Mouse (Mus musculus) CH12.LX (cell line): ENCODE results near the gene Ankdd1b. TPM values are rescaled to one million over a fixed set of nuclear protein-coding genes. Genes with fewer than 3 reads are reported as not detected.

Source experiments
- DNase-seq: peaks from one replicate; pipeline ENCODE4 v3.0.0-alpha.2; 2013; ENCODE audit errors: extremely low read depth
- H3K27ac ChIP-seq: 2 replicates; pipeline ENCODE4 v1.5.1; 2012; ENCODE audit warnings: low read depth, mild to moderate bottlenecking, control low read depth, moderate library complexity; ENCODE audit not compliant: insufficient read depth
- H3K27me3 ChIP-seq: replicated peaks from 2 replicates; pipeline ENCODE3; 2012; ENCODE audit warnings: inconsistent platforms
- H3K36me3 ChIP-seq, 2 experiments: replicated peaks in 1 of 2; 2 replicates each; pipeline versions ENCODE3 to v1.6.1; 2012; ENCODE audit warnings: inconsistent platforms in 1 of 2, low read length in 1 of 2, mild to moderate bottlenecking in 1 of 2, mixed read lengths in 1 of 2, moderate library complexity in 1 of 2; ENCODE audit not compliant: control insufficient read depth in 1 of 2, insufficient read depth in 1 of 2
- H3K4me1 ChIP-seq, 2 experiments: 2 replicates each; pipeline ENCODE4 v1.6.1; 2012; ENCODE audit warnings: inconsistent platforms in 1 of 2, moderate library complexity in 1 of 2; ENCODE audit not compliant: insufficient read depth in 2 of 2, control insufficient read depth in 1 of 2
- H3K4me2 ChIP-seq: 2 replicates; pipeline ENCODE4 v1.6.1; 2012; ENCODE audit warnings: low read depth, mild to moderate bottlenecking, control low read depth; ENCODE audit not compliant: poor library complexity, insufficient read depth, severe bottlenecking
- H3K4me3 ChIP-seq, 3 experiments: fragments of 150-350 bp in 1 of 3; sonication (generic) in 1 of 3; replicated peaks in 1 of 3; 2 replicates each; pipeline versions ENCODE3 to v1.5.1; 2011 to 2012; ENCODE audit warnings: low read depth in 2 of 3, low read length in 2 of 3, mild to moderate bottlenecking in 2 of 3, moderate library complexity in 2 of 3, control low read depth in 1 of 3, improper control_type of control experiment in 1 of 3, inconsistent platforms in 1 of 3, mixed read lengths in 1 of 3; ENCODE audit not compliant: poor library complexity in 1 of 3
- H3K79me2 ChIP-seq: replicated peaks from 2 replicates; pipeline ENCODE4 v1.6.1; 2012; ENCODE audit warnings: mild to moderate bottlenecking, moderate library complexity; ENCODE audit not compliant: control insufficient read depth, poor library complexity, insufficient read depth, severe bottlenecking; ENCODE audit errors: extremely low read depth
- H3K9ac ChIP-seq: 2 replicates; pipeline ENCODE4 v1.6.1; 2012; ENCODE audit warnings: low read depth, mild to moderate bottlenecking, control low read depth, moderate library complexity; ENCODE audit not compliant: insufficient read depth
- H3K9me3 ChIP-seq: replicated peaks from 2 replicates; pipeline ENCODE3; 2012; ENCODE audit warnings: low read length, inconsistent platforms, mixed read lengths
- CHD1 ChIP-seq: IDR thresholded peaks from 2 replicates; pipeline ENCODE4 v1.6.1; 2012; ENCODE audit warnings: low read depth, low read length, improper control_type of control experiment, inconsistent platforms
- CTCF ChIP-seq, 2 experiments: IDR thresholded peaks in 1 of 2; conservative IDR thresholded peaks in 1 of 2; 2 replicates each; pipeline ENCODE4 v1.5.1; 2011 to 2012; ENCODE audit warnings: low read depth in 2 of 2, low read length in 2 of 2, improper control_type of control experiment in 1 of 2, inconsistent platforms in 1 of 2, mild to moderate bottlenecking in 1 of 2, moderate library complexity in 1 of 2
- E2F4 ChIP-seq: IDR thresholded peaks from 2 replicates; pipeline ENCODE4 v1.6.1; 2011; ENCODE audit warnings: low read depth, low read length, improper control_type of control experiment; ENCODE audit not compliant: insufficient replicate concordance
- IRF4 ChIP-seq: IDR thresholded peaks from 2 replicates; pipeline ENCODE4 v1.6.1; 2014; ENCODE audit warnings: low read depth, mild to moderate bottlenecking, inconsistent platforms, low read length, improper control_type of control experiment
- JUN ChIP-seq: IDR thresholded peaks from 2 replicates; pipeline ENCODE4 v1.6.1; 2011; ENCODE audit warnings: low read depth, mild to moderate bottlenecking, low read length, improper control_type of control experiment, moderate library complexity; ENCODE audit not compliant: insufficient read depth
- JUND ChIP-seq: conservative IDR thresholded peaks from 2 replicates; pipeline ENCODE4 v1.6.1; 2011; ENCODE audit warnings: low read depth, low read length, improper control_type of control experiment
- KAT2A ChIP-seq: IDR thresholded peaks from 2 replicates; pipeline ENCODE4 v1.6.1; 2012; ENCODE audit warnings: low read length, improper control_type of control experiment, inconsistent platforms; ENCODE audit not compliant: insufficient replicate concordance
- MAZ ChIP-seq: IDR thresholded peaks from 2 replicates; pipeline ENCODE4 v1.6.1; 2012; ENCODE audit warnings: low read depth, mild to moderate bottlenecking, inconsistent platforms, low read length, improper control_type of control experiment, moderate library complexity
- PAX5 ChIP-seq: IDR thresholded peaks from 2 replicates; pipeline ENCODE4 v1.6.1; 2012; ENCODE audit warnings: low read length, inconsistent platforms, mixed read lengths
- POLR2A ChIP-seq: IDR thresholded peaks from 2 replicates; pipeline ENCODE4 v1.6.1; 2011; ENCODE audit warnings: low read depth, mild to moderate bottlenecking, improper control_type of control experiment, low read length
- POLR2AphosphoS2 ChIP-seq: IDR thresholded peaks from 2 replicates; pipeline ENCODE4 v1.6.1; 2011; ENCODE audit warnings: low read depth, low read length, improper control_type of control experiment
- RAD21 ChIP-seq: IDR thresholded peaks from 2 replicates; pipeline ENCODE4 v1.6.1; 2011; ENCODE audit warnings: low read depth, mild to moderate bottlenecking, low read length, improper control_type of control experiment, moderate library complexity
- SMC3 ChIP-seq: IDR thresholded peaks from 2 replicates; pipeline ENCODE4 v1.6.1; 2011; ENCODE audit warnings: low read depth, low read length, improper control_type of control experiment
- TCF12 ChIP-seq: IDR thresholded peaks from 2 replicates; pipeline ENCODE4 v1.6.1; 2014; ENCODE audit warnings: low read depth, mild to moderate bottlenecking, inconsistent platforms, low read length, improper control_type of control experiment
- ZC3H11A ChIP-seq: IDR thresholded peaks from 2 replicates; pipeline ENCODE4 v1.6.1; 2012; ENCODE audit warnings: low read depth, mild to moderate bottlenecking, inconsistent platforms, low read length, improper control_type of control experiment
- ZKSCAN1 ChIP-seq: IDR thresholded peaks from 2 replicates; pipeline ENCODE4 v1.6.1; 2012; ENCODE audit warnings: low read depth, inconsistent platforms, low read length, improper control_type of control experiment, borderline replicate concordance
- ZMIZ1 ChIP-seq: IDR thresholded peaks from 2 replicates; pipeline ENCODE4 v1.6.1; 2012; ENCODE audit warnings: low read depth, mild to moderate bottlenecking, inconsistent platforms, low read length, improper control_type of control experiment
- ZNF384 ChIP-seq: IDR thresholded peaks from 2 replicates; pipeline ENCODE4 v1.6.1; 2012; ENCODE audit warnings: low read depth, low read length, improper control_type of control experiment, inconsistent platforms
- dilution Hi-C: fragments of 300-500 bp; cut with MboI; formaldehyde crosslinking; loops from 2 replicates; pipeline ENCODE4 v1.14.3; 2020; ENCODE audit warnings: low sequenced_read_pairs; ENCODE audit not compliant: extremely low pct_unique_long_range_greater_than_20kb, extremely low pct_ligation_motif_present
- in situ Hi-C: fragments of 300-500 bp; cut with MboI; formaldehyde crosslinking; loops from 3 replicates; pipeline ENCODE4 v1.14.3; 2019; ENCODE audit warnings: low sequenced_read_pairs, low pct_ligation_motif_present, low pct_unique_long_range_greater_than_20kb, mixed read lengths
- polyA plus RNA-seq: library from polyadenylated mRNA; unstranded; fragments of >175 nt; gene quantifications from 2 replicates; pipeline ENCODE4 v1.2.1, GENCODE M21; 2012; ENCODE audit warnings: low read depth; ENCODE audit not compliant: insufficient read length
- total RNA-seq, 2 experiments: library from RNA; depleted of rRNA; stranded (reverse); fragments of 300-350 nt in 1 of 2; fragments of >200 nt in 1 of 2; gene quantifications; 2 replicates each; pipeline ENCODE4 v1.2.3; 2012 to 2014

Gene Ankdd1b
- total and polyA plus RNA-seq, 3 experiments: 0.08 TPM; not detected in 2

DNA sequence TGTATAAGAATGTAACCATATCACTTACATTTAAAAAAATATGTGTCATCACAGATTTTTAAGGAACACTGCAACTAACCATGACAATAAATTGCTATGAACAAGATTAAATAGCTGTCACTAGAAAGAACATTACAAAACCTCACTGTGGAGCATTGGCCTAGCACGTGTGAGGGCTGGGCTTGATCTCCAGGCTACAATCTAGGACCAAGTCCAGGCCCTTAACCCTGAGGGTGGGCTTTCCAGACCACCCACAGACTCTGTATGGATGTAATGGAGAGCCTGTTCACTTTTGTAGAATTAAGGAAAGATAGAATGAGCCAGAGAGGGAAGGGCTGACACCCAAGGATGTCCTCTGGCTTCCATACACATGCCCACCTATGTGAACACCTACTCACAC is 8.4 kb downstream of the Ankdd1b start:
- H3K4me2 ChIP-seq: no peak overlapping the region
- dilution Hi-C loops (no loop called here), in situ Hi-C loops (no loop called here)
- peaks cover 0 to 6% of the 10 kb centered on the region in 2 experiments; a peak in 2 of 4 replicates for H3K4me1 ChIP-seq
- no peaks in the 10 kb centered on the region for H3K9me3 ChIP-seq
- H3K36me3 ChIP-seq: no peaks in the 10 kb centered on the region
- H3K4me3 ChIP-seq: no peak overlapping the region
- no peak overlapping the region for H3K27ac ChIP-seq
- no peaks in the 10 kb centered on the region for H3K79me2 ChIP-seq
- no peaks in the 10 kb centered on the region for H3K27me3 ChIP-seq
- DNase-seq: no peak
- TF ChIP-seq CTCF (conservative IDR thresholded peaks at IDR 0.05 in 1 of 2, IDR thresholded peaks at IDR 0.05 in 1 of 2; ENCODE audit: low read depth in 2 of 2, low read length in 2 of 2): no peak
- TF ChIP-seq POLR2AphosphoS2: no peak
- TF ChIP-seq ZC3H11A: no peak
- no peak for TF ChIP-seq SMC3
- no peak for TF ChIP-seq JUND
- no peak for TF ChIP-seq RAD21
- no peak for TF ChIP-seq IRF4
- H3K9ac ChIP-seq: no peak overlapping the region

DNA sequence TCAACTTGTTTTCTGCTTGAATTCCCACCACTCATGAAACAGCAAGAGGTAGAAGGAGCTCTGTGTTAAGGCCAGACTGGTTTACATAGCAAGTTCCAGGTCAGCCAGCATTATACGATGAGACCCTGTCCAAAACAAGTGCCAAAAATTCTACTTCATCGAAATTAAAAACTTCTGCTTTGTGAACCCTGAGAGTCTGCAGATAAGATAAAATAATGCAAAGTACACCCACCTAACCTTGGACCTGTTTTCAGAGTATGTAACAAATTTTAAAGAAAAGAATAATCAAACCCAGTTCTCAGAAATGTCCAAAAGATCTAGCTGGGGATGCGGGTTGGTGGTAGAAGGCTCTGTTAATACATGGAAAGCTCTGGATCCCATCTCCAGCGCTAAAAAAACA is 12.4 kb downstream of the Ankdd1b start:
- no peak overlapping the region for H3K4me2 ChIP-seq
- H3K4me3 ChIP-seq: no peak overlapping the region
- TF ChIP-seq ZKSCAN1 (no peak), E2F4 (no peak), MAZ (no peak), POLR2A (no peak), POLR2AphosphoS2 (no peak), ZMIZ1 (no peak), JUN (no peak), PAX5 (no peak), KAT2A (no peak), TCF12 (no peak), ZNF384 (no peak), CHD1 (no peak)
- dilution Hi-C loops (no loop called here), in situ Hi-C loops (no loop called here)
- no peaks in the 10 kb centered on the region for H3K27me3 ChIP-seq
- H3K36me3 ChIP-seq: no peaks in the 10 kb centered on the region
- no peak overlapping the region for H3K27ac ChIP-seq
- no peaks in the 10 kb centered on the region for H3K9me3 ChIP-seq
- H3K9ac ChIP-seq: no peak overlapping the region
- no peaks in the 10 kb centered on the region for H3K4me1 ChIP-seq
- H3K79me2 ChIP-seq: no peaks in the 10 kb centered on the region
- no peak for DNase-seq
